Mouse (Mus musculus) lung, postnatal 36 days (tissue): ENCODE measurements around the gene Ovca2.
A peak's percentile ranks its signal among the peaks of the same experiment; 100 is the strongest.

ENCODE experiments used
- DNase-seq: peaks from one replicate; pipeline ENCODE4 v3.0.0; 2022; ENCODE audit warnings: mixed read lengths

Ovca2 gene

DNA sequence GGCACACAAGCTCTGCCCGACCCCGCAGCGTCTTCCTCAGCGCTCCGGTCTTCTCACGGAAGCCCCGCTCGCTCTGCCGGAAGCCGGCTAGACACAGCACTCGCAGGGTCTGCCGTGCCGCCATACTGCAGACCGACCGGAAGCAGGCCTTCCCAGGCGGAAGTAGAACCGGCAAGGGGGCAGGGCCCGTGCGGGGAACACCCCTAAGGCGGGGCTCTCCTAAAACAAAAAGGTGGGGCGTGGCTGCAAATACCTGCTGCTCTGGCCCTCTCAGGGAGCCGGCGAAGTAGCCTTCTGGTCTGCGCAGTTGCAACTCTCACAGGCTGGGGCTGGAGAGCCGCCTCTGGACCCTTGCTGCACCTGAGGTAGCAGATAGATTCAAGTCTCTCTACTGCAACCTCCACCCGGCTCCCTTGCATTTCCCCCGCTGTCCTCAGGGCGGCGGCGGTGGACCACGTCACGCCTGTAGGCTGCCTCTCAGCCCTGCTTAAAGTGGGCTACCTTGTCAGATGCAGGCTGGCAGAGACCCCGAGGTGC is at the start of gene Ovca2:
Gene Ovca2 (minus strand): TSS at position 164 of the 537 bp plus-strand sequence.
- peak; percentile 94 for DNase-seq

DNA sequence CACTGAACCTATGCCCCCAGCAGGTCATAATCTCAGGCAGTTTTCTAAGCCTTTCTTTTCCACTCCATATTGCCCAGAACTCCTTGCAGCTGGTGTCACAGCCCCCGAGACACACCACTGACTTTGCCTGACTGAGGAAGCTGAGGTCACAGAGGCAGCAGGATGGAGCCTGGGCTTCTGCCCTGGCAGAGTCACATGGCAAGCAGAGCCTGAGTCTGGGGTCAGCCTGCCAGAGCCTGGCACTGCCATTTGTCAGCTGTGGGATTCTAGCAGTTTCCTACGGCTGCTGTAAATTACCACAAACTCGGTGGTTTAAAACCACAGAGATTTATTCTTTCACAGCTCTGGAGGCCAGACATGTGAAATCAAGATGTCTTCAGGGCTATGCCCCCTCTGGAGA is 49.0 kb upstream of the Ovca2 start:
- no peak for DNase-seq

DNA sequence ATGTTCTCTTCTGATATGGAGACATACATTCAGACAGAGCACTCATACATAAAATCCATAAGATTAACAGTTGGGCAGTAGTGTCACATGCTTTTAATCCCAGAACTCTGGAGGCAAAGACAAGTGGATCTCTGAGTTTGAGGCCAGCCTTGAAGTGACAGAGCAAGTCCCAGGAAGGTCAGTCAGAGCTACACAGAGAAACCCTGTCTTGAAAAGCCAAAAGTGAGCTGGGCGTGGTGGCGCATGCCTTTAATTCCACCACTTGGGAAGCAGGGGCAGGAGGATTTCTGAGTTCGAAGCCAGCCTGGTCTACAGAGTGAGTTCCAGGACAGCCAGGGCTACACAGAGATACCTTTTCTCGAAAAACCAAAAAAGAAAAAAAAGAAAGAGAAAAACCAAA is 46.2 kb upstream of the Ovca2 start:
- no peak for DNase-seq

DNA sequence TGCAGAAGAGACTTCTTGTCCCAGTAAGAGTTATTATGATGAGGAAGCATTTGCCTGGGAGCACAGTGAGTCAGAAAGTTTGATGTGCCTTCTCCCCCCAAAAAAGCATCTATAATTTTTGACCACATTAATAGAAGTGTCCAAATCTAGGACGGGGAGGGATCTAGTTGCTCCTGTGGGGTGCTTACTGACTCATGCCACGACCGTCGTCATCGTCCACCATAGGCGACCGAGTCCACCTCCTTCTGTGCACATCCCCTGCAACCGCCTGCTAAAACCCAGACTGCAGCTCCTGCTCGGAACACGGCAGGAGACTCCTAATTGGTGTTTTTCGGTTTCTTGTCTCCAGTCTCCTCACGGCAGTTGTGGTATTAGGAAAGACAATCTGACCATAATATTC is 45.4 kb upstream of the Ovca2 start:
- DNase-seq = no peak

DNA sequence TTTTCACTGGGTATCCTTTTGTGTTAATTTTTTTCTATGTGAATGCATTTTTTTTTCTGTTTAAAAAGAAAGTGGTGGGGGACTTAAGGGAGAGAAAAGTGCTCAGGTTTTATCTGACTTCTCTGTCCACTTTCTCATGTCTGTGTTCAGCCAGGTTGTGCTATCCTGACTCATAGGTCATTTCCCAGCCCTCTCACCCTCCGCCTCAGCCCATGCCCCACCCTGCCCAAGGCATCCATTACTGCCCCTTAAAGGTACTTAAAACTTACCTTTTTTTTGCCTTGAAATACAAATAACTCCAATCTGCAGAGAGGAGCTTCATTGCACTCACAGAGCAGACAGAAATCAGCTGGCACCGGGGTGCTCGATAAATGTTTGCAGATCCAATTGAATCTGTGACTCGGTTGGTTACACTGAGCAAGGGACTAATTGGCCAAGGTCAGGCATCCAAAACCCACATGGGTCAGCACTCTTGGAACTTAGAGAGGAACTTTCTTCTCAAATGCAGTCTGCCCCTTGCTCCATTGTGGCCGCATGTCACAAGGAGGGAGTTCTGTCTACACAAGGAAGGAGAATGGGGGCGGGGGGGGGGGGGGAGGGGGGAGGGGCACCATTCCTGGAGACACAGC is 42.0 kb upstream of the Ovca2 start:
- no peak for DNase-seq

DNA sequence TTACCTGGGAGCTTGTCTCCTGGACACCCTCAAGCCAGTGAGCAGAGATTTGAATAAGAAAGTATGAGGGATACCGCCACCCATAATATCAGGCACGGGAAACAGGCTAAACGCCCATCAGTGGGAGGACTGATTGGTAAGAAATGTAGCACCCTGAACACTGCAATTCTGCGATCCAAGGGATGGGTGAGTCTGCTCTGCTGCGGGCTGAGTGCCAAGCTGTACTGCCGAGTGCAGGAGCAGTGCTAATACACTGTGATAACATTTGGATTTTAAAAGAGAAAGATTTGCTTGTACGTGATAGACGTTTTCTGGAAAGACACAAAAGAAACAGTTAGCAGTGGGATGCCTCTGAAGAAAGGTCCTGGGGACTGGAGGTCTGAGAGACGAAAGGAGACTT is 41.5 kb upstream of the Ovca2 start:
- DNase-seq = peak; percentile 36

DNA sequence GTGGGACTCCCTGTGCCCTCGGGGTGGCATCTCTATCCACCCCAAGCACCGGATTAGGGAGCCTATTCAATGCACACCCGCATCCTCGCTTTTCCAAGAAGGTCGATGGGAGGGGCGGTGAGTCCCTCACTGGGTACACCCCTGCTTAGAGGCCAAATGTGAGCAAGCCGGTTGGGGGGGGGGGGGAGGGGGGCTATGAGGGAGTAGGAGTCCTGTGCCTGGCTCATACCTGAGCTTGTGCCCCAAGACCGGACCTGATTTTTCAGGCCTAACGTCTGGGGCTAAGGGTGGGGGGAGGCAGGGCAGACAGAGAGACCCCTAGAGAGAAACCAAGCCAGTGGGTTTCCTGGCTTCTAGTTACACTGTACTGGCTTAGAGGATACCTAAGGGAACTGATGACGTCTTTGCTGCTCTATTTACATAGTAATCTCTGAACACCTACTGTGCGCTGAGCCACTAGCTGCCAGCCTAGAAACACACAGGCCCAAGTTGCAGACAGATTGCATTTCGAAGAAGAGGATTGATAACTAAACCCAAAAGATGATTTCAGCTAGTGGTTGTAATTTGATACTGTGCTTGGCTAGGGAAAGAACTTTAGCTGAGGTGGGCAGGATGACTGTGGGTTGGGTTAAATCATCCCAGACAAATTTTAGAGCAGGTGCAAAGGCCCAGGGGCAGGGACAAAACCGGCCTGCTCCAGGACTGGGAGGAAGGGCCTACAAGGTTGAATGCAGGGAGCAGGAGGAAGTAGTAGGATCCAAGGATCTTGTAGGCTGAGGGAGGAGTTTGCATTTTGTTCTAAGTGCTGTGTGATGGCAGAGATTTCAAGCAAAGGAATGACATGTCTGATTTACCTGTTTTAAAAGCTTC is 35.7 kb upstream of the Ovca2 start:
- DNase-seq = no peak

DNA sequence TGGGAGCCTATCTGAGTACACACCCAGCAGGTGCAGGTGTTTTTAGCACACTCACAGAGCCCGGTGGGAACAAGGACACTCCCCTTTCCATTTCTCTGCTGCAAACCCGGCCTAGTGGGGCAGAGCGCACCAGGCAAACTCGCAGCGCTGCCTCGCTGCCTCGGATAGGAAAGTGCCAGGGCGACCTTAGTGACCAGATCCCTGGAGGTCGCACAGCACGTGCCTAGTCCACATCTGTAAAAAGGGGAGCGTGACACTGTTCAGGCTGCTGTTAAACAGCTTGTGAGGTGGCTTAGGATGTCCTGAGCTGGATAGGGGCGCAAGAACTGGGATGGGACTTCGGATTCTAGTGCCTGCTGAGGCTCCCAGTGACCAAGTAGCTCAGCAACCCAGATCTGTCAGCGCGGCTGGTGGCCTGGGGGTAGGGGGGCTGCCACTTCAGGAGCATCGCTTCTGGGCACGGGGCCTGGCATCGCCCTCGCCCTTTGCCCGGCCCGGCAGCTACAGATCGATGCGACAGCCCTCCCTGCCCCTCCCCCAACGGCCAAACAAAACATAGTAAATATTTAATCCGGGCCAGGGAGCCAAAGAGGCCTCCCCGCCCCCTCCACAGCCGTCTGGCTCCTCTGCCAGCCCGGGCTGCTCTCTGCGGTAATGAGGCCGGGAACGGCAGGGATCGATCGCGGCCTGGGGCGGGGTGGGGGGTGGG is 34.9 kb upstream of the Ovca2 start:
- peak; percentile 84 for DNase-seq

DNA sequence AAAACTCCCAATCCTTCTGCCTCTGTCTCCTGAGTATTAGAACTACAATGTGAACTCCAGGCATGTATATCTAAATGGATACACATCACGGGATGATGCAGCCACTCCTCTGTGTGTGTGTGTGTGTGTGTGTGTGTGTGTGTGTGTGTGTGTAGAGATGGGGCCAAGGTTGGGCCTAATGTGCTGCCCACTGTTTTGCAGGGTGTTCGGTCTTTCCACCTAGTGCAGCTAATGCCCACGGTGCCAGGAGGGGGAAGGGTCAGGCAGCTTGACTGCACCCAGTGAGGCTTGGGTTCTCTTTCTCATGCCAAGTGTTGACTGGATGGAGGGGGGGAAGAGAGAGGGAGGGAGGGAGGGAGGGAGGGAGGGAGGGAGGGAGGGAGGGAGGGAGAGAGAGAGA is 34.2 kb upstream of the Ovca2 start:
- peak; percentile 16 for DNase-seq

DNA sequence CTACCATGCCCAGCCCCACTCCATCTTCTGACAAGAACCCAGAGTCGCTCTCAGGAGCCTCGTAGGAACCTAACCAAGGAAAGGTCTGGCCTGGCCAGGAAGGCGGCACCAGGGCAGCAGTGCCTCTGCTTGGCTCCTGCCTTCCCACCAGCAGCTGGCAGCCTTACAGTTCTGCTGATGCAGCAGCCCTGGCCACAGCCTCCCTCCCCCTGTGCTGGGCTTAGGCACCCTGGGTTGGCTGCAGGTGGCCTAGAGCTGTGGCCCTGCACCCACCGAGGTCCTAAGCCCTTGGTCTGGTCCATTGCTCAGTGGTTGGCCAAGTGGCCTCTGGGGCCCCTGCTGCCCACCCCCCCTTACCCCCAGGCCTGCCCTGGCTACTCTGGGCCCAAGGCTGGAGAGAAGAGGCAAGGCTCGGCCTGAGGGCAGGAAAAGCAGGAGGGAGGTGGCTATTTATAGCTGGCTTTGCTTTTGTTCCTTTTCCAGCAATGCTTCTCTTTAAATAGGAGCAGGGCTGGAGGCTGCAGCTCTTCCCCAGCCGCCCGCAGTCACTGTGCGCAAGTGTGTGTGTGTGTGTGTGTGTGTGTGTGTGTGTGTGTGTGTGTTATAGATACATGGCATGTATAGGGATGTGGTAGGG is 33.5 kb upstream of the Ovca2 start:
- no peak for DNase-seq

DNA sequence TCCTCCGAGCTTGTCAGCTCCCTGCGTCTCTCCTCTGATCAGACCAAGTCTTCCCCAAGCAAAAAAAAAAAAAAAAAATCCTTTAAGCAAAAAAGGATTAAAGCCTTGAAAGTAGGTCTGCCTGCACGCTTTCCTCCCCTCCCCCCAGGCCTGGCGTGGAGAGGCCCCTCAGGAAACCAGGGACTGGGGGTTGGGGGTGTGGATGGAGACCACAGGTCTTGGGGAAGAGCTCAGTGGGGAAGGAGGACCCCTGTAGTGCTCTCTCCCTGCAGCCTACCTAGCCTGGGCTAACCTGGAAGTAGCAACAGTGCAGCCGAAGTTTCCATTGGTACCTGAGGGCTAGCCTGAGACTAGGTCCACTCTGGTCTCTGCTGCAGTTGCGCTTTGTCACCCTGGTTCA is 32.1 kb upstream of the Ovca2 start:
- DNase-seq = no peak

DNA sequence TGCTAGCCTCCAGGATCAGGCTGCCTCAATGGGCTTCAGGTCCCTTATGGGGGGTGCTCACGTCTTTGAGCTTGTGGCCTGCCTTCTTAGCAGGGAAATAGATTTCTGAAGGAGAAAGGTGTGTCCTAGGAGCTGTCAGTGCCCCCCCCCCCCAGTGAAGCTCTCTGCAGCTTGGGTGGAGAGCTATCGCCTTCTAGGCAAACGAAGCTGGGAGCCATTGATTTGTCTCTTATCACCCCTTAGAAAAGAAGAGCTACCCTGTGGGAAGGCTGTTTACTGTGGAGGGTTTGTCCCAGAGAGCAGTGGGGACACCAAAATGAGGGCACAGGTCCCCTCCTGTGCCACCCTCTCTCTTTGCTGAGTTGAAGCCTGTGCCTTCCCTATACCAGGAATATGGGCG is 31.5 kb upstream of the Ovca2 start:
- DNase-seq = no peak

DNA sequence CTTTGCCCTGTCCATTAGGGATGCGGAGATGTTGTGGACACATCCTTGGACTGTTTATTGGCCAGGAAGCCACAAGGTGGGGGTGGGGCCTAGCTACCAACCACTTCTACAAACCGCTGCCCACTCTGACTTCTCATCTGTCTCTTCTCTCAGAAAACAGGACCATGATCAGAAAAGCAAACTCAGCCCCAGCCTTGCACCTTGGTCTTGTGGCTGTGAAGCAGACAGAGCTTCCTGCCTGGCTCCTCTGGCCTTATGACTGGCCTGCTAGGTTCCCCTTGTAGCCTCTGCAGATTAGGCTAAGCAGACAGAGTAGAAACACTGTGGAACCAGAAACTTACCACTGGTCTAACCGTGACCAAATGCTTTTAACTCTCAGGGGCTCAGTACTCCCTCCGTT is 30.7 kb upstream of the Ovca2 start:
- DNase-seq = no peak

DNA sequence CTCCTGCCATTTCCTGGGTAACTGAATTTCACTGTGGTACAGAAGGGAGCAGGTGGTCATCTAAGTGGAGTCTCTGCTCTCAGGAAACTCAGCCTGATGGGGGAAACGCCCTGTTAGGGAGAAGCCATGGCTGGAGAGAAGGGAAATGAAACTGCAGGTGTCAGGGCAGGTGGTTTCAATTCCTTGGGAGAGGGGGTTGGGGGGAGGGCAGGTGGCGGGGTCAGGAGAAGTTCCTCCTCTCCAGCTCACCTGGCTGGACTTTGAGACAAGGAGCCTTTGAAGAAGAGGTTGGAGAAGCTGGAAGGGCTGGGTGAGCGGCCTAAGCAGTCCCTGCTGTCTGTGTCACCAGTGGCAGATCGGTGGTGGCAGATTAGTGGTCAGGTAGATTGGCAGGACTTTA is 27.7 kb upstream of the Ovca2 start:
- DNase-seq = no peak

DNA sequence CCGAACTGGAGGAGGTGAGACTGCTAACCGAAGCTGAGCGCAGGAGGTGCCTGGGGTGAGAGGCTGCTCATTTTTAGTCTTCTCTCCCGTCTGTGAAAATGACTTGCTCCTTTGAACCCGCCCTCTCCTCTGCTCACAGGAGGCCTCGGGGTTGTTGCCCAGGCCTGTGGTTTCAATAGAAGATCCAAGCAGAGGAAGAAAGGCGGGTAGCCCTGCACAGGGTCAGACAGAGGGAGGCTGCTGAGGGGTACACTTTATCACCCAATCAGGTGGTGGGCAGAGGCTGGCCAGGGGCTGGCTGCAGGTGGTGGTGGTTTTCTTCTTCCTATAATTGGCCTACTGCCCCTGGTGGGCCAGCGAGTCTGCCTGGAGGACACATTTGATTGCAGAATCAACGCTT is 25.8 kb upstream of the Ovca2 start:
- no peak for DNase-seq

DNA sequence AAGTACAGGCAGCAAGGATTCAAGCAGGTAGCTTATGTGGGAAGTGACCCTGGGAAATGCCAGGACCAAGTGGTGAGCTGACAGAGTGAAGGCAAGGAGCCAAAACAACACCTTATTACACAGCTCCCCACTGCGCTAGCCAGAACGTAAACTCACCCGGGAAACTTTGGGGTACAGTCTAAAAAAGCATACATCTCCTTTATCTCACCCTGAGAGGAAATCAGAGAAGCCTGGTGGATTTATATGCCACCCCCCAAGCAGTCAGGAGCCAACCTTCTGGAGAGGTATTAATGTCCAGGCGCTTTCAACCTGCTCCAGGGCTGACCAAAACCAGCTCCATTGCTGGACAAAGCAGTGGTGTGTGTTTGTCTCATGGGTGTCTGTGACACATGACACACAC is 25.3 kb upstream of the Ovca2 start:
- DNase-seq = no peak

DNA sequence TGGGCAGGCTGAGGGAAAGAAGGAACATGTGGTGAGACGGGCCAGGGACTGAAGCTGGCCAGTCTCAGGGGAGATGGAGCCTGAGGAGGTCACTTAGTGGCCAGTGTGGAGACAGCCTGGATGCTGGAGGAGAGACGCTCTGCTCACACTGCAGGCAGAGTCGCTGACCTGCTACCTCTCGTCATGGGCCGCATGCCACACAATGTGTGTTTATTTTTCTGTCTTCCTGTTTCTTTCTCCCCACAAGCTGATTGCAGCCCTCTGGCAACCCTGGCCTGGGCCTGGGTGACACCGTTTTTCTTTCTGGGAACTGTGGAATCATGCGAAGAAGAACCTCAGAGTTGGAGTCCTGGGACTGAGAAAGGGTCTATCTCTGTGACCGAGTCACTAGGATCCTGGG is 23.1 kb upstream of the Ovca2 start:
- peak; percentile 15 for DNase-seq

DNA sequence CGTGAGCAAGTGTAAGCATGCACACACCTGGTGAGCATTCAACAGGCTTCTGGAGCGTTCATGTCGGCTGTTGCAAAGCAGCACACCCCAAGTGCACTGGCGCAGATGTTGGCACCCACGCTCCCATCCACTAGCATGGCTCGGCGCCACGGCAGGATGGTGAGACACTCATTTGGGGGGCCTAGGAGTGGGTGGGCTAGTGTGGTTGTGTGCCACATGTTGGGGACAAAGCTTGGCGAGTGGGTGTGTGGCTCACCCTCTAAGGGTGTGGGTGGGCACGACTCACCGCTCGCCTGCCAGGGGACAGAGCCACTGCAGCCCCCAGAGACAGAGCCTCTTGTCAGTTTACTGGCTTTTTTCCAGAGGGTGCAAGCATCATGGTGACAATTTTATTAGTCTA is 22.3 kb upstream of the Ovca2 start:
- no peak for DNase-seq

DNA sequence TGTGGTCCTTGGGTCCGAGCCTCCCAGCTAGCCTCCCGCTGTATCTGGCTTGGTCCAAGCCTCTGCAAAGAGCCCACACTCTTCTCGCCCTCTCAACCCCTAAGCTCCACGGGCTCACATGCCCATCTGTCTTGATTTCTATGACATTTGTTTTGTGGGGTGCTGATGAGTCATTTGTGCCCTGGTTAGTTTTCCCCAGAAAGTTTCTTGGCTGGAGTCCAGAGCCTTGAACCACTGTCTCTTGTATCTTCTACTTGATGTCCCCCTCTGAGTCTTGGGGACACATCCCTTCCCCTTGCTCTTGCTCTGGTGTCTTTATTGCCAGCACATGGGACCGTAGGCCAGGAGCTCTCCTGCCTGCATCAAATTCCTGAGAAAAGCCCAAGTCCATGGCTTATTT is 21.3 kb upstream of the Ovca2 start:
- no peak for DNase-seq

DNA sequence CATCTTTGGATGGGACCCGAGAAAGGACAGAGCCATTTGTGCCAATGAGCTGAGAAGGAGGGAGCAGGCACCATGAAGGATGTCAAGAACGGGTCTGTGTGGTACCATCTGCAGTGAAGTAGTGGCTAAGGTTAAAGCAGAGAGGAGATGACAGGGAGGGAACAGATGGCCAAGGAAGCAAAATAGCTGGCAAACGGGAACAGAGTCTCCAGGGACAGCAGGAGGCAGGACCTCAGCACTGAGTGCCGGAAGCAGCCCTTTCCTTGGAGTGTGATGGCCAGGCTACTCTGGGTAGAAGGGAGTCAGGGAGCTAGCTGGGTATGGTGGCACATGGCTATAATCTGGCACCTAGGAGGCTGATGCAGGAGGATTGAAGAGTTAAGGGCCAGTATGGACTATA is 20.2 kb upstream of the Ovca2 start:
- DNase-seq = no peak

DNA sequence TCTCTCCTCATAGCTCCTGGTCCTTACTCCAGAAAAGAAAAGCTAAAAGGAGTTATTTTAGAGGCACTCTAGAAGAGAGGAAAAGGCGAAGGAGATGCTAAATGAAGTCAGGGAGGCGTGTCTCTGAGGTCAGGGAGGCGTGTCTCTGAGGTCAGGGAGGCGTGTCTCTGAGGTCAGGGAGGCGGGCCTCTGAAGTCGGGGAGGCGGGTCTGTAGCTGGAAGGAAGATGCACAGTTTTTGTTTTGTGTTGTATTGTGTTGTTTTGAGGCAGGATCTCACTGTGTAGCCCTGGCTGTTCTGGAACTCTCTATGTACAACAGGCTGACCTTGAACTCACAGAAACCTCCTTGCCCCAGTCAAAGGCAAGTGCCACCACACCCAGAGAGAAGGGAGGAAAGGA is 19.3 kb upstream of the Ovca2 start:
- no peak for DNase-seq

DNA sequence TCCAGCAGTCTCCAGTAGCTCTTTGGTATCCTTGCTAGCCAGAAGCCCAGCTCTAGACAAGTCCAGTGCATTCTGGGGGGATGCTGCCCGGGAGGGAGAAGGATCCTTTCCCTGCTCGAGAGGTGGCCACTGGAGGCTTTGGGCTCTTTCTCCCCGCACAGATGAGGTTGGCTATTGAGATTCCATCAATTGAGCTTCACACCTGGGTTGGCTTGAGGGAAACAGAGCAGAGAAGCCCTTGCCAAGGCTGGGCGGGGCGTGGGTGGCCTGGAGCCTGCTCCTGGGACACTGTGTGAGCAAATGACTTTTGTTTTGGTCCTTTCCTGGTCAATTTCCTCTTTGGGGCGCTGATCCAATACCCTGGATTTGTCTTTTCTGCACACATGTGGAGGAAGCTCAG is 17.5 kb upstream of the Ovca2 start:
- no peak for DNase-seq

DNA sequence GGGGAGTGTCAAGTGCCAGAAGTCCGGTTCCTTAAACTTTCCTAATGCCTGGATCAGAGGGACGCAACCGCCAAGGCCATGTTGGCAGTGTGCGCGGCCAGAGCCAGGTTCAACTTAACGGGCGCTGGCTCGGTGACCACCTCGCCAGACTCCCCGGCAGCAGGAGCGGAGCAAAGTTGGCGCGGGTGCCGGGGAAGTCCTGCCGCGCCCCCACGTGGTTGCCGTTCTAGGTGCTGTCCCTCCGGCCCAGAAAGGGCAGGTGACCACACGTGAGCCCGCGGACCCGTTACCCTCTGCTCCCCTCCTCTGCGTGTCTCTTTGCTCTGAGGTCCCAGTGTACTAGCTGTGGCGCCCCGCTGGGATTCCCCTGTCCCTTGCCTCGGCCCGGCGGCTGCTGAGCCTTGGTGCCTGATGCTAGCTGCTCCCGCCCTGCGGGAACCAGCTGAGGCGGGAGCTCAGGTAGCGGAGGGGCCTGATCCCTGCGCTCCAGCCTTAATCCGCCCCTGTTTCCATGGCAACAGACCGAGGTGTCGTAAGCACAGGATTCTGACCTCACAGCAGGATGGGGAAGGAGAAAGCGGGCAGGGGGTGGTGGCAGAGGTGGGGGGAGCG is 16.3 kb upstream of the Ovca2 start:
- peak; percentile 53 for DNase-seq
